Mouse (Mus musculus): ENCODE measurements around the gene Fam222a.
A peak's percentile ranks its signal among the peaks of the same experiment; 100 is the strongest.

Gene Fam222a

DNA sequence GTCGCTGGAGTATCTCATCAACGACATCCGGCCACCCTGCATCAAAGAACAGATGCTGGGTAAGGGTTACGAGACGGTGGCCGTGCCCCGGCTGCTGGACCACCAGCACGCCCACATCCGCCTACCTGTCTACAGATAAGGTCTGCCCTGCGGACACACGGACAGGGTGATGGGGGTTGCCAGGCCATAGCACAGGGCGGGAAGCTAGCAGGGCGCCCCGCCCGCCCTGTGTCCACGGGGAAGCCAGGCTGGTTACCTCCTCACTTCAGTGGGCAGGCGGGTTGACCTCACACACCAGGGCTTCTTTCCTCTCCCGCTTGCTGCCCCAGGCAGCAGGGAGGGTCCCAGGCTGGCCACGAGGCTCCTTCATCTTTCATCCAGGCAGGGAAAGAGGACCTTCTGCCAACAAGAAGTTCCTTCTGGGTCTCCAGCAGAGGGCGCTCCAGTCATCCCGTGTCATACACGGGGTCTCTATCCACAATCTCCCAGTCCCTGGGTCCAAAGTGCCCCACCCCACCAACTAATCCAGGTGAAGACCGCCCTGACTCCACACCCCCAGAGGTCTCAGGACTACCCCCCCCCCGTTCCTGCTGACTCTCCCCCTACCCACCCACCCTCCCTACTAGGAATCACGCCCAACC lies 44.3 kb downstream of the Fam222a start:
- no peak for DNase-seq

DNA sequence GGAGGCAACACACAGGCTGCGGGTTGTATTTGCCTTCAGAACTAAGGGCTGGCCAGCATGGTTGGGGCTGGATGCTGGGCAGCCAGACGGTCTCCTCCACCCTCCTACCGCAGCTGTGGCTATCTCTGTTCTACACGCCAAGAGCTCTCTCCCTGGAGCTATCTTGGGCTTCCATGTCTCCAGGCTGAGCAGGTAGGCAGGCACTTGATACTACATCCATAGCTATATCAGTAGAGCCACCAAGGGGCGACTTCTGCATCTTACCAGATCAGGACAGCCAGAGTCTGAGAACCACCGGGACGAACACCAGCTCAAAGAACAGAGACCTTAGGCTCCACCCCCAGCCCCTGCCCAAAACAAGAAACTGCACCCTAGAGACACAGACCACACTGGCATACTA lies 47.0 kb downstream of the Fam222a start:
- no peak for DNase-seq

DNA sequence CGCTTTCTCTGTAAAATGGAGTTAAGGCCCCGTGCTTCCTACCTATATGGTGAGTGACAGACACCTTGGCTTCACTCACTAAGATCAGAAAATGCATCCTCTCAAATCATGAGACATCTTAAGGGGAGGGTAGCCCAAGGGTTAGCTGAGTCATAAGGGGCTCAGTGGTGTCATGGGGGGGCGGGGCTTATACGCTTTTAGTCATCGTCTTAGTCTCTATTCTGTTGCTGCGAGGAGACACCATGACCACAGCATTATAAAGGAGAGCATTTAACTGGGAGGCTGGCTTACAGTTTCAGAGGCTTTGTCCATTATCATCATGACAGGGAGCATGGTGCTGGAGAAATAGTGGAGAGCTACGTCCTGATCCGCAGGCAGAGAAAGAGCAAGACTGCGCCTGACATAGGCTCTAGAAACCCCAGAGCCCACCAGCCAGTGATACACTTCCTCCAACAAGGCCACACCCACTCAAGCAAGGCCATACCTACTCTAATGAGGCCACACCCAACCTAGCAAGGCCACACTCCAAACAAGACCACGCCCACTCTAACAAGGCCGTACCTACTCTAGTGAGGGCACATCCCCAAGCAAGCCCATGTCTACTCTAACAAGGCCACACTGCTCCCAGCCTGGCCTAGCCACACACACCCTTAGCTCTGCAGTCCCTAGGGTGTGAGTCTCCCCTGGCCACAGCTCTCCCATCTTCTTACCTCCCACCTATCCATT lies 48.7 kb downstream of the Fam222a start:
- no peak for DNase-seq

DNA sequence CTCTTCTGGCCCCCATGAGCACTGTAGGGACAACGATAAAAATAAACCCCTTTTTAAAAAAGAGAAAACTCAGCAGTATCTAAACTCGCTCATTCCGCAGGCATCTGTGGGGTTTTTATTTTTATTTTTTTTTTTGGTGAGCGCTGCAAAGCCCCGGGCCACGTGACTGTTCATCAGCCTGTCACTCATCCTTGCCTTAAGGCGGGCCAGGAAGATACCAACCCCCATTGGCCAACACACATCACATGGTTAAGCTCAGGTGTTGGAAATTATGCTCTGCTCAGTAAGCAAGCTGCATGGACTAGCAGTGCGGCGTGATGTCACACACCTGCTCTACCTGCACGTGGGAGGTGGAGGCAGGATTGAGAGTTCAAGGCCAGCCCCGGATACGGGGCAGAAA lies 50.0 kb downstream of the Fam222a start:
- no peak for DNase-seq

DNA sequence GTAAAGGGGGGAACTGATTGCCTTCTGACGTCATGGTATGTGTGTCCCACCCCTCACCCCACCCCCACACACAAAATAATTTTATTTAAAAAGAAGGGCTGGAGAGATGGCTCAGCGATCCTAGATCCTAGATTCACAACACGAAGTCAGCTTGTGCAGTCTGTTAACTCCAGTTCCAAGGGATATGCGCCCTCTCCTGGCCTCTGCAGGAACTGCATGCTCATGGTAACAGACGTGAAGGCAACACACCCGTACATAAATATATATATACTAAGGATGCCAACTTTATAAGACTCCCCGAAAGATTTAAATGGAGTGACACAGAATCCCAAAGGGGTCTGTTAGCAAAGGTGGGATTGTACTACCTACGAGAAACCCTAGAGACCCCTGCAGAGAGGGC lies 51.0 kb downstream of the Fam222a start:
- DNase-seq, result peak; percentile 53 to 62

DNA sequence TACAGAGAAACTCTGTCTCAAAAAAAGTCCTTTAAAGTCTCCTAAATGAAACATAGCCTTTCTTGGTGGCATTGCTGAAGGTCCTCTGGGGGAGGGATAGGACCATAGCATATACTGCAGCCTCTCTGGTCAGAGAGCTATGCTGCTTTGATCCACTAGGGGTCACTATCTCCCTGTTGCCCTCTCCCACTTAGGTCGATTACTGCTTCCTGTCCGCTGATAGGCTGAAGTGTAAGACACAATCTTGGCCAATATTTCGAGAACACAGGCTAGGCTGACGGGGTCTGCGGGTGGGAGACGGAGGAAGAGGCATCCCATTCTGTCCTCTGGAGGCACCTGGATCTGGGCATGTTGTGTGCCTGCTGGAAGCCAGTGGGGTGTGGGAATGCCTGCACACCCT lies 52.5 kb downstream of the Fam222a start:
- DNase-seq, result no peak

DNA sequence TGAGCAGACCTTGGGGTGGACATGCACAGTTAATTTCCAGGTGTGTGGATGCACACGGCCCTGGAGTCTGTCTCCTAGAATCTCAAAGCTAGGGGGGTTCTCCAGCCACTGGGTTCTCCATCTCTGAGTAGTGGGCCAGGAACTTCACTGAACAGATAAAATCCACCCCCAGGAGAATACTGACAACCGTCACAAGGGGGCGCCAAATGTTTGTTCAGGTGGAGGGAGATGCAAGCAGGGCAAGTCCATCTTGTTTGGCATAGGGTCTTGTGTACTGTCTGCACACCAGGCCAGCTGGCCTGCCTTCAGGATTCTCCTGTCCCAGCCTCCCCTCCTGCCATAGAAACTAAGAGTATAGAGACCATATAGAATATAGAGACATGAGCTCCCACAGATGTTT lies 57.8 kb downstream of the Fam222a start:
- DNase-seq, result peak; percentile 38 to 51

DNA sequence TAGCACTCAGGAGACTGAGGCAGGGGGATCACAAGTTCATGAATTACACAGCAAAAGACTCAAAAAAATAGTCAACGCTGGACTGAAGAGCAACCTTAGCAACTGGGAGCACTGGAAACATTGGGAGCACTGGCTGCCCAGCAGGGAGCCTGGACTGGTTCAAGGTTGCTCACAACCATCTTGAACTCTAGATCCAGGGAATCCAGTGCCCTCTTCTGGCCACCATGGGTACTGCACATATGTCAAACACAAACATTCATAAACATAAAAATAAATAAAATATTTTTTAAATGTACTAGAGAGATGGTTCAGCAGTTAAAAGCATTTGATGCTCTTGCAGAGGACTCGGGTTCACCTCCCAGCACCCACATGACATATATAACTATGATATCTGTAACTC lies 63.5 kb downstream of the Fam222a start:
- no peak for DNase-seq

DNA sequence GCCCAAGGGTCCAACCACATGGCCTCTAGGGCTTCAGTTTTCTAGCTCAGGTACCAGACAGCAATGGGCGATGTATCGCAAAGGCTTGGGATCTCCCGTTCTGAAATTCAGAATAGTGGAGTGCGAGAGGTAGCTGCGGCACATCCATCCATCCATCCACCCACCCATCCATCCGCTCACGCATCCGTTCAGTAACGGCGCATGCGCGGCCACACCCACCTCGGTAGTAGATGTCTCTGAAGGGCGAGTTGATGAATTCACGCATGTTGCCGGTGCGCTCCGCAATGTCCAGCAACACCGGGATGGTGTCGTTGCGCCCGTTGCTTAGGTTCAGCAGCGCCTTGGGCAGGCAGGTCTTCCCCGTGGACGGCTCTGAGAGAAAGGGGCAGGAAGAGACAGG lies 68.3 kb downstream of the Fam222a start:
- no peak for DNase-seq

DNA sequence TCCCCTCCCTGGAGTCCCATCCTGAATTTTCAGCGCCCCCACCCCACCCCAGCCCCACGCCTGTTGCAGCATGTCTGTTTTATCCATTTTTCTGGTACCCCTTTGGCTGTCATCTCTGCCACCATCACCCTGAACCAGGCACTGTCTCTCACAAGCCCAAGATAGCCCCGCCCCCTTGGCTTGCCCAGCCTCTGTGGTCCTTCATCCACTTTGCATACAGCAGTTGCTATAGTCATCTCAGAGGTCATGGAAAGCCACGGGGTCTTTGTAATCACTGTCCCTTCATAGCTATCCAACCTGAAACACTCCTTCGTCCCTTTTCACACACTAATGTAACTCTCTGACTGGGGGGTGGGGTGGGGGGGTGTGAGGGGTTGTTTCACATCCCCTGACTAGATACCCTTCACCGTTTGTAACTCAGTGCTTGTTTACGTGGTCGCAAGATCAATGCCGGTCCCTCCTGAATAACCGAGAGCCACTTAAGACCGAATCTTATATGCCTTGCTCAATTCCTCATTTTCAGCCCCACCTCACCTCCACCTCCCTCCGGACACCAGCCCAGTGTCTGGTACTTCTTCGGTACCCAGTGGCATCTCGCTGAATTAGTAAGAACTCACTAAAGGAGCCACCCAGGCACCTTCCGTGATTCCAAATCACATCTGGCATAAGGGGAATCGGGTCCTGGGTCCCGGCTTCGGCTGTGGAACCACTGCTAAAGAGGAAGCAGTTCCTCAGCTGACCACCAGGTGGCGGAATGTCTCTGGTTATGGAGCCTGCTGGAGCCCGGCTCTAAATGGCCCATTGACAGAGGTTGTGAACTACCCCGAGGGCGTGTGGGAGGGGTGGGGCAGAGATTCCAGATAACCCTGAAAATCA lies 71.2 kb downstream of the Fam222a start:
- peak; percentile 86 to 89 for DNase-seq

DNA sequence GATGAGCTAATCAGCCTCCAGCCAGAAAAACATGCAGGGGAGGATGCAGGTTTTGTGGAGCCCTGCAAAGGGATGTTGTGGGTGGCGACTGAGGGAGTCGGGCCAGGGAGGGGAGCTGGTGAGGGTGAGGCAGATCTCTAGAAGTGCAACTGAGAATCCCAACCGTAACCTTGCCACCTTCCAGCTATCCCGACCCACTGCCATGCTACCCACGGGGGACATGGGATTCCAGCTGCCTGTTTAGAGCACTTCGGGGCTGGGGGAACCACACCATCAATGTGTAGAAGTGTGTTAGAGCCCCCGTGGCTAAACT lies 71.8 kb downstream of the Fam222a start:
- no peak for DNase-seq

DNA sequence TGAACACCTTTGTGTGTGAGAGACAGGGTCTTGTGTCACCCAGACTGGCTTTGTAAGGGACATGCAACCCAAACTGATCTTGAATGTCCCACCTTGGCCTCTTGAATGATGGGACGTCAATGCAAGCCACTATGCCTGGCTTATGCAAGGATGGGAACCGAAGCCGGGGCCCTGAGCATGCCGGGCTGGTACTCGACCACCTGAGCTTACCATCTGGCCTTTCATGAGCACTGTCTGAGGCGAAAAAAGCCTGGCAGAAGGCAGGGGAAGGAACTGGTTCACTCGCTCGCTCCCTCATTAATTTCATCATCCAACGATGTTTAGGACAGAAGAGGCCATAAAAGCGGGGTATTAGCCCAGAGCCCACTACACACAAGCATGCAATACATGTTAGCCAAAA lies 73.0 kb downstream of the Fam222a start:
- DNase-seq, result no peak

DNA sequence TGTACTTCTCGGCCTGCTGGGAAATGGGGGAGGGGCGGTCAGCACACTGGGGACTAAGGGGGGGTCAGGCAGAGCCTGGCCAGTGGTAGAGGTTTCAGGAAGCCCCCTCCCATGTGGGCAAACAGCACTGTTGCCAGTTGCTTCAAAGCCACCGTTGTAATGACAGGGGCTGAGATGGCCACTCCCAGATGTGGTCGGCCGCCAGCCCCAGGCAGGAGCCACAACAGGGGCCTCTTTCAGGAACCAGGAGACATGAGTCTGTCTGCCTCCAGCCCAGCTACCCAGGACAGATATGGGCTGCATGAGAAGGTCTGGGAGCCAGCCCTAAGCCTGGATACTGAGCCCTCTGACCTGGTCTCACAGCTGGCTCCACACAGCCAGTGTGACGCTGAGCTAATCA lies 77.1 kb downstream of the Fam222a start:
- DNase-seq, result no peak

DNA sequence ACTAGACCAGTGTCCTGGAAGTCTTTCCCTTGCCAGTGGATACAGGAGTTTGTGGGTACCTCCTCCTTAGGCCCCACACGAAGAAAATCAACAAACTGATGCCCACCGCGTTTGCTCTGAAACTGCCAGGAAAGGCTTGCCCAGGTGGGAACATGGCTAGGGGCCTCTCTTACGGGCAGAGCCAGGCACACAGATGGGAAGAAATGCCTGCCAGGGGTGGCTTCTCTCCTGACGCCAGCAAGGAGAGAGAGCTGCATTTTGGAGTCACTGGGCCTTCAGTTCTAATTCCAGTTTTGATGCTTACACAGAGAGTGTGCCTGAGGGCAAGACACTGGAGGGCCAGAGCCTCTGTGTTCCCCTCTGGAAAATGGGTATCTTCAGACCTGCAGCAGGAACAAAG lies 78.1 kb downstream of the Fam222a start:
- DNase-seq, result no peak

DNA sequence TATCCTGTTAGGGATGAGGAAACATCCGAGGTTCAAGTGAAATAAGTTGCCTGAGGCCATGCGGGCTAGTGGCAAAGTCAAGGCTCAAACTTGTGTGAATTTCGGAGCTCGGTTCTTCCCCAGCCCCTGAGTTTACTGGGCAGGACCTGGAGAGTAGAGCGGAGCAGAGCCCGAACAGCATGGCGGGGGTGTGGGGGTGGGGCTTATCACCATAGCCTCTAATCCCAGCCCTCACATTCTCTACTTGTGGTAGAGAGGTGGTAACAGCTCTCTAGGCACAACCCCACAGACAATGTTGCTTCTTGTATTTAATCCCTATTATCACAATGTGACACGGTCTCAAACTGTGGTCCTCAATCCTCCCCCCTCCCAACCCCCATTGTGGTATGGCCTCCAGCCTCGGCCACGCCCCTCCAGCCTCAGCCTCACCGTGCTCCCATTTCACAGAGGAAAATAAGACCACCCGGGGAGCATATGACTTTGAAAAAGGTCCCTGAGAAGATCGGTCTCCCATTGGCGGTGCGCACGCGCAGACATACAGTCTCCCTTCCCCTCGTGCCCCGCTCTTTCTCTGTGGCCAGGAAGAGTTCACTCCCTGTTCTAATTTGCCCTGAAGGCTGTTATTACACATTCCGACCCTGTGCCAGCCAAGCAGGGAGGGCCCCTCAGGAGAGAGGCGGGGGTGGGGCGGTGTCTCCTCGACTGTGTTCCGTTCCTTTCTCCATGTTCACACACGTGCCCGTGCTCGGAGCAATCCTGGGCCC lies 79.6 kb downstream of the Fam222a start:
- peak; percentile 70 to 79 for DNase-seq

DNA sequence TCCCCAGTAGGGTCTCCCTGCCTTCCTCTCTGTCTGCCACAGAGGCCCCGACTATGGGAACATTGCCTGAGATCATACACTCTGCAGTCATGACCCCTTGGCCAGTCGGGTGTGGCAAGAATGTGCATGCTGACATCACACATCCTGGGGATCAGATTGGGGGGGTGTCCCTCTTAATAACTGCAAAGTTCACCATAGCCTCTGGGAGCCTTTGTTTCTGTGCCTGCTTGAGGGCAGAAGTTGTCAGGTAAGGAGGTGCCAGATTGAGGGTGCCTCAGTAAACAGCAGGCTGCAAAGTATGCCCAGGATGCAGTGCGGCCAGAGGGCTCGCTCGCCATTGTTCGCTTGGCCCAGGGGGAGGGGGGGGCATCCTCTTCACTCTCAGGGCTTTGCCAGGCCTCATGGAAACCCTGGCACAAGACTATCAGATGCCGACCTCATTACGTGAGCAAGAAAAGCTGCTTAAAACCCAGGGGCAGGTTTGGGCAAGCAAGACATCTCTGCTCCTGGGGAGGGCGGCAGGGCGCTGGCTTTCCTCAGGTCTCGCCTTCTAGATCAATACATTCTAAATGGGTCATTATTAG lies 81.0 kb downstream of the Fam222a start:
- peak; percentile 42 to 69 for DNase-seq

DNA sequence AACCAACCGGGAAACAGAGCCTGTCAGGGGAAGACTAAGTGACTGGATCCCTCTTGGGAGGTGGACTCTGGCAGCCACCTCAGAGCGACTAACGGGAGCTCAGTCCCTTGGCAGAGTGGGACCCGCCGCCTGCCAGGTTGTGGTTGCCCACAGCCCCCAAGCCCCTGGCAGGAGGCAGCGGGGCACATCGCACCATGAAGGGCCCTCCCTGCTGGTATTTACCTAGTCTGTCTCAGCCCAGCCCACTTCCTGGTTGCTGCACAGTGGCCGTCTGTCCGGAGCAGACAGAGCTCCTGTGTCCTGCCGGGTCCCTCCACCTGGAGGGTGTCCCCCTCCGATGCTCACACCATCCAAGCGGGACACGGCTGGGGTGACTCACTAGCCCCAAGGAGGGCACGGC lies 83.2 kb downstream of the Fam222a start:
- no peak for DNase-seq

DNA sequence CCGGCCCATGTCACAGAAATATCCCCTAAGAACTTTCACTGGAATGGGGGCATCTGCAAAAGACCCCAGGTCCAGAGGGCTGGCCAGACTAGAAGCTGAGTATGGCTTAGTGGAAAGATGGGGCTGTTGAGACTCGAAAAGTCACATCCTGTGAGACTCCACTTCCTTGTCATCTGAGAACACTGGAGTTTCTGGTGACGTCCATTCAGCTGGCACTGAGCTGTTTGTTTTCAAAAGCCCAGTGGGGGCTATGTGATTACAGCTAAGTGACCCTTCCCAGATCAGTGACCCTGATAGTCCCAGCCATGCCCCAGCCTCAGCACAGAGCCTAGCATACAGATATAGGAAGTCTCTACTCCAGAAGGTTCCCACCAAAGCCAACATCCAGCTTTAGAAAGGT lies 83.6 kb downstream of the Fam222a start:
- no peak for DNase-seq

DNA sequence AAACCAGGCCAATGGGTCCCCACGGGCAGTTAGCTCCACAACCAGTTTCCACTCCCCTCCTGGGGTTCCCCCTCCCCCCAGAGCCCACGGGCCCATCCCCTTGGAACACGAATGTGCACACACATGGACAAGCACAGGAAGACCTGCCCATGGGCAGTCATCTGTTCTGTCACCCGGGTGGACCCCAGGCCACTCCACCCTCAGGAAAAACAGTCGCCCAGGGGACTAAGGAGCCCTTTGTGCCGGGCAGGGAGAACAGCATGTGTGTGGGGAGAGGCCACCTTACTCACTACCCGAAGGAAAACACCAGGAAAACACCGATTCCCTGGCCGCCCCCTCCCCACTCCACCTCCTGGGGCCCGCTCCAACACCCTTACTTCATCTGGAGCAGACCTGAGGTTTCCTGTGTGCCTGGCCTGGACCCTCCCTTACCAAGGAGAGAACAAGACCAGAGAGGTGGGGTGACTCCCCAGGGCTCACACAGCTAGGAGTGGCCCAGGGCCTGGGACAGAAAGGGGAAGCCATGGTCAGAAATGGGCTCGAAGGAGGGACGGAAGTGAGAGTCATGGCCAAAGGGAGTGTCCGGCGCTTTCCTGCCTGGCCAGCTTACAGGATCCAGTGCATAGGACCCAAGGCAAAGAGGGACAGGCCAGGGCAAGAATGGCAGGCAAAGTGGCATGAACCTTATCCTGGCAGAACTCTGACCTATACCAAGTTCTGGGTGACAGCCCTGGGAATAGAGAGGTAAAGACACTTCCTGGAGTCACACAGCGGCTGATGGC lies 86.0 kb downstream of the Fam222a start:
- DNase-seq, result peak; percentile 56 to 62

DNA sequence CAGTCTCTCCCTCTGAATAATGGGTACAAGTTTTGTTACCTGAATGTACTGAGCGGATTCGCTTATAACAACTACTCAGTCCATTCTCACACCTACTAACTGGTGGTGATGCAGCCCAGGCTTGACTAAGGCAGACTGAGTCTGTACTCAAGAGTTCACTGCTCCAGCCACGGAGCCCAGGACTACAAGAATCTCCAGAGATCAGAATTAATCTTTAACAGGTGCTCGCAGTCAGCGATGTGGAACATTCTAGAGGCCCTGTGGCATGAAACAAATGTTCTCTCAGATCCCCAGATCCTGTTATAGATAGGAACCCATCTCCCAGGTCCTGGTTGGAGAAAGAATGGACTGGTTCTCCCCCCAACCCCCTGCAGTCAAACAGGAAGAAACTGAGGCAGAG lies 87.9 kb downstream of the Fam222a start:
- DNase-seq, result no peak

DNA sequence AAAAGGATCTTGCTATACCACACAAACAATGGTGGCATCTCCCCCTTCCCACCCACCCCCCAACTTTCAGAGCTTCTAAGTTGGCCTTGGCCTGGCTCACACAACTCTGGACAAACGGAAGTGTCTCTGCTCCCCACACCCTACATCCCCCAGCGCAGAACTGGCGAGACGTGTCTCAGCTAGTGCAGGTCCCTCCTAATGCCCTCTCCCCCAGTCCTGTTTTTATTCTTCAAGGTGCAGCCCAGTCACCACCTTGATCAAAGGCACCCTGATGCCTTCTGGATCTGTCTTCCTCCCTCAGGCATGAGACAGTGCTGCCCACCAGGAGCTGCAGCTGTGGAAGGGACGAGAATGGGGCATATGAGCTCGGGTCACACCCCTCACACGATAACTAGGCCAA lies 88.5 kb downstream of the Fam222a start:
- no peak for DNase-seq

DNA sequence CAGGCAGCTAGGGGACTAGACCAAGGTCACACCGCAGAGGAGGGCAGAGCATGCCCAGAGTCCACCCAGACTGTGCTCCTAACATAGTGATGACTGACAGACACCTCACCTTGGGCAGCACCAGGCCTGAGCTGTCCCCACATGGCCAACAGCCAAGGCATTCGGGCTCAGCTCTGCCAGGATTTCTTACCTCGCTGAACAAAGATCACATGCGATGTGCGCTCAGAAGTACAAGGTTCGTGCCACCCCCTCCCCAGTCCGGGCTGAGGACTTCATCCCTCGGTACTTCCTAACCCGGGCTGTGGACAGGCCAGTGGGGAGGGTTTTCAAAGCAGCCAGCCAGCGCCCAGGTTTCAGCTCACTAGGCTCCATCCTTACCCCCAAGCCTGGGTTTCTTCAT lies 89.6 kb downstream of the Fam222a start:
- no peak for DNase-seq
